Mouse (Mus musculus) liver, adult 2 months (tissue): Measurements from ENCODE around the gene Smug1. TPM values are rescaled to one million over a fixed set of nuclear protein-coding genes. Genes with fewer than 3 reads are reported as not detected.

Experiments
- DNase-seq: peaks from one replicate; pipeline ENCODE4 v3.0.0-alpha.2; 2011; ENCODE audit warnings: low read depth, low spot score; ENCODE audit errors: extremely low read depth
- H3K27ac ChIP-seq: fragments of 200-500 bp; replicated peaks from 2 replicates; pipeline ENCODE4 v1.5.1; 2012; ENCODE audit warnings: low read depth, mild to moderate bottlenecking, control low read depth, inconsistent platforms, low read length; ENCODE audit not compliant: insufficient read depth
- H3K27me3 ChIP-seq: fragments of 200-500 bp; 2 replicates; pipeline ENCODE4 v1.6.1; 2012; ENCODE audit warnings: mild to moderate bottlenecking, moderate library complexity, low read length, inconsistent platforms; ENCODE audit not compliant: control insufficient read depth, insufficient read depth
- H3K36me3 ChIP-seq: fragments of 200-500 bp; 2 replicates; pipeline ENCODE4 v1.6.1; 2012; ENCODE audit warnings: low read length, inconsistent platforms; ENCODE audit not compliant: control insufficient read depth, insufficient read depth
- H3K4me1 ChIP-seq: fragments of 200-500 bp; 2 replicates; pipeline ENCODE4 v1.6.1; 2011; ENCODE audit warnings: low read length; ENCODE audit not compliant: control insufficient read depth, insufficient read depth
- H3K4me3 ChIP-seq: fragments of 200-500 bp; 2 replicates; pipeline ENCODE4 v1.5.1; 2011; ENCODE audit warnings: low read depth, mild to moderate bottlenecking, control low read depth, low read length, moderate library complexity; ENCODE audit not compliant: insufficient read depth
- H3K79me2 ChIP-seq: fragments of 200-500 bp; 2 replicates; pipeline ENCODE4 v1.6.1; 2012; ENCODE audit warnings: inconsistent platforms, mild to moderate bottlenecking, low read length, moderate library complexity; ENCODE audit not compliant: control insufficient read depth, insufficient read depth
- H3K9ac ChIP-seq: fragments of 200-500 bp; 2 replicates; pipeline ENCODE4 v1.6.1; 2012; ENCODE audit warnings: low read depth, mild to moderate bottlenecking, control low read depth, inconsistent platforms, low read length
- CTCF ChIP-seq: fragments of 200-500 bp; IDR thresholded peaks from 2 replicates; pipeline ENCODE4 v1.5.1; 2011; ENCODE audit warnings: low read depth, low read length, control low read depth
- POLR2A ChIP-seq: fragments of 200-500 bp; IDR thresholded peaks from 2 replicates; pipeline ENCODE4 v1.6.1; 2011; ENCODE audit warnings: low read length, control low read depth; ENCODE audit not compliant: insufficient read depth; ENCODE audit errors: extremely low read depth
- WGBS: fragments of 180-500 bp; shearing (Covaris S2); methylation state at CpG from one replicate; pipeline ENCODE4 v1.1.7; 2018; 5-methylcytosine and 5-hydroxymethylcytosine counted together
- polyA plus RNA-seq: library from polyadenylated mRNA; depleted of rRNA; stranded (reverse); fragments of >200 nt; gene quantifications from 2 replicates; pipeline ENCODE4 v1.2.3, GENCODE M21; 2012
- total RNA-seq: library from RNA; depleted of rRNA; stranded (reverse); fragments of >200 nt; gene quantifications from 2 replicates; pipeline ENCODE4 v1.2.3, GENCODE M21; 2014

Gene Smug1
- total and polyA plus RNA-seq, 2 experiments: 6.8 to 9.9 TPM

GRCm38 (mm10) chr15:103146627-103147421 lies 20.1 kb downstream of the Smug1 start:
- Histone ChIP-seq H3K27me3 (peaks cover 13% of the 10 kb centered on the region), H3K4me1 (peaks cover 4% of the 10 kb centered on the region), H3K9ac (no peak overlapping the region; the same call in 1 of the 2 replicates), H3K79me2 (no peaks in the 10 kb centered on the region), H3K36me3 (no peaks in the 10 kb centered on the region), H3K27ac (no peak overlapping the region), H3K4me3 (peak overlapping the region; percentile 15; the same call in 1 of the 2 replicates)
- TF ChIP-seq POLR2A (no peak), CTCF (no peak)
- no peak for DNase-seq
- 3% methylated on average over 56 of the region's 57 CpGs for WGBS

DNA sequence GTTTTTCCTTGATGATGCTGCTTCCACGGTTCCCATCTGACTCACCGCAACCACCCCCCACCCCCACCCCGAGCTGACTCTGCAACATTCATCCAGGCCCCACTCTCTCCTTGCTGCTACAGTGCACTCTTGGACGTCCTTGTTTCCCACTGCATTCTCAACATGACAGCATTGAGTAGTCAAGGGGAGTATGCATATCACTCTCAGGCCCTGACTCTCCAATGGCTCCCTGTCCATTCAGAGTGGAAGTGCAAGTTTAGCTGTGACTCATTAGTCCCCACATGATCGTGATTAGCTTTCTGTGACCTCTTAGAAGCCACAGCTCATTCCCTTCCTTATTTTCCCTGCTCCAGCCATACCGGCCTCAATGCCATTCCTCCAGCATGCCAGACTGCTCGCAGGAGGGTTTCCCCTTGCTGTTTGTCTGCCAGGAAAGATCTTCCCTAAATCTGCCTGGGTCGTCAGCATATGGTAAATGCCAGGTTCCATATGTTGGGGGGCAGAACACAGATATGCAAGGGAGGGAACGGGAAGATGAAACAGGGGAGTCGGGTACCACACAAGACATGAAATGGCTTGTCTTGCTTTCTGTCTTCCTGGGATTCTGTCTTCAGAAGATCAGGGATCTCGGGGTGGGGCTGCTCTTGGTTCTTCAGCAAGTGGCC lies 21.1 kb downstream of the Smug1 start:
- TF ChIP-seq POLR2A: no peak
- no peak for TF ChIP-seq CTCF

DNA sequence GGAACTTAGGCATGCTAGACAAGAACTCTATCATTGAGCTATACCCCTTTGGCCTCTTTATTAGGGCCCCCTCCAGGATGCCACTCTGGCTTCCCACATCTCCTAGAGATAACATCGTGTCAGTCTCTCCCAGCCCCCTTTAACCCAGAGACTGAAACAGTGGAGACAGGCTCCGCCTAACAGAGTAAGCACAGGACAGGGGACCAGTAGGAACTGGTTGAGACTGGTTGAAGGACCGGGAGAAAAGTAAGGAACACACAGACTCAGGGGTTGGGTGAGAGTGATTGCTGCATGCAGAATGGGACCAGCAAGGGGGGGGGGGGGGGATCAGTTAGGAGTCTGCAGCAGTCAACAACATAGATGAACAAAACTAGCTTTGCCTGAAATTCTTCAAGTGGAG lies 22.7 kb downstream of the Smug1 start:
- peaks cover 4% of the 10 kb centered on the region for H3K4me1 ChIP-seq
- no peaks in the 10 kb centered on the region for H3K79me2 ChIP-seq
- H3K4me3 ChIP-seq: no peak overlapping the region
- peaks cover 16% of the 10 kb centered on the region for H3K27me3 ChIP-seq
- DNase-seq: no peak
- no peak overlapping the region for H3K9ac ChIP-seq
- H3K27ac ChIP-seq: no peak overlapping the region
- TF ChIP-seq POLR2A (no peak), CTCF (no peak)
- 38% methylated on average over 3 of the region's 3 CpGs for WGBS
- H3K36me3 ChIP-seq: no peaks in the 10 kb centered on the region

More for the DNA sequence above, 21.1 kb downstream of the Smug1 start:
- no peak for DNase-seq
- WGBS: 78% methylated on average over 11 of the region's 11 CpGs
- Histone ChIP-seq H3K4me1 (peaks cover 4% of the 10 kb centered on the region), H3K27ac (no peak overlapping the region), H3K27me3 (peaks cover 13% of the 10 kb centered on the region), H3K79me2 (no peaks in the 10 kb centered on the region), H3K36me3 (no peaks in the 10 kb centered on the region), H3K9ac (no peak overlapping the region), H3K4me3 (no peak overlapping the region)

DNA sequence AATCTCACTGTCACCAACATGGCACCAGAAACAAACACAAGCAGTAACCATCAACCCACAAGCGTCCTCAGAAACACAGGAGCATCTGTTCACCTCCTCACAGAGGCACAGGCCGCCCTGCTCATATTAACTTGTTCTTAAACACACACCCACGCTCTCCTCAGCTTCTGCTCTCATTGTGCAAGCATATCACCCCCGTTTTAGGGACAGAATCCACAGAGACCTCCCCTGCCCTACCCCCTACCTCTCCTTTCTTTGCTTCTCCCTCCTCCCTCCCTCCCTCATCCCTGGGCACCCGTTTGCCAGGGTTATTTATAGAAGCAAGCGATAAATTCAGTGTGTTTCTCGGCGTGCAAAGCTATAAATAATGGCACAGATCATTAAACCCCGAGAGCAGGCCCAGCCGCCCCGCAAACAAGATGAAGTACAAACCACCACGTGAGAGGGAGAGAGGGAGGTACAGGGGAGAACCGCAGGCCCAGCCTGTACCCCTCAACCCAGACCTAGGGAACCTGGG lies 31.4 kb downstream of the Smug1 start:
- WGBS: 49% methylated on average over 13 of the region's 13 CpGs
- no peak overlapping the region for H3K27ac ChIP-seq
- DNase-seq: no peak
- H3K36me3 ChIP-seq: no peaks in the 10 kb centered on the region
- TF ChIP-seq CTCF (no peak), POLR2A (no peak)
- H3K27me3 ChIP-seq: peaks cover 4% of the 10 kb centered on the region; the same call in 1 of the 2 replicates
- no peak overlapping the region for H3K9ac ChIP-seq
- H3K4me3 ChIP-seq: no peak overlapping the region
- H3K4me1 ChIP-seq: no peaks in the 10 kb centered on the region; the same call in 1 of the 2 replicates
- no peaks in the 10 kb centered on the region for H3K79me2 ChIP-seq

DNA sequence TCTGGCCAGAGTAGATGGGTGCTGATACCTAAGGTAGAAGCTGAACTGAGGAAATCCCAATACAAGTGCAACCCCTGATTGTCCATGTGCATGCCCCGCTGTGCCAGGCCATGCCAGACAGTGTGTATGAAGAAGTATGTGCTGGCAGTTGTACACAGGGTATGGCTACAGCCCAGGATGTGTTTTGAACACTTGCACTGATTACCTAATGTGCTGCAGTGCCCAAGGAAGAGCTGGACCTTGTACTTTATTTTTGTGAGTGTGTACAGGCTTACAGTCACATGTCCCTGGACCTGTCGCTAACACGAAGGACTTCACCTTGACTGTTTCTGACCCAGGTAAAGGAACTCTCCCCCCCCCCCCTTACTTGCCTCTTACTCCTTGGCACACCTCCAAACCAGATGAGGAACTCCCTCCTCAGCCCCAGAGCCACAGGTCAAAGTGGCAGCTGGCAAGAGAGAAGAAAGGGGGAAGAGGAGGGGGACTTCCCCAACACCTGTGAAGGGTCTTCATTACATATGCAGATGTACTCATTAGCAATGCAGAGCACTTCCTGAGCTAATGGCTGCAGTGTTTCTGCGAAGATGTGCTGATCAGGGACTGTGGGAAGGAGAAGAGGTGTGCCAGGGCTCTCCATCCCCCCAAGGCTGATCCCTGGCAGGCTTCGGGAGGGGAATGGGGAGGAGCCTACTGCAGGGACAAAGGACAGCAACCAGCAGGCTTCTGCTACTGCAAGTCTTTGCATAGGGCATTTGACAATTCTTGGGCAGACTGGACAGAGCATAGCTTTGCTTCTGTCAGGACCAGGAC lies 32.4 kb downstream of the Smug1 start:
- Histone ChIP-seq H3K4me3 (no peak overlapping the region), H3K79me2 (no peaks in the 10 kb centered on the region), H3K27ac (no peak overlapping the region), H3K4me1 (no peaks in the 10 kb centered on the region; the same call in 1 of the 2 replicates), H3K9ac (no peak overlapping the region), H3K27me3 (no peaks in the 10 kb centered on the region; the same call in 1 of the 2 replicates), H3K36me3 (no peaks in the 10 kb centered on the region)
- WGBS: 25% methylated on average over 5 of the region's 5 CpGs
- TF ChIP-seq POLR2A (no peak), CTCF (no peak)
- peak; percentile 52 for DNase-seq
